Mouse (Mus musculus) pancreas, adult 10 weeks (tissue): ENCODE measurements around the gene Snx29. TPM values are rescaled to one million over a fixed set of nuclear protein-coding genes. Genes with fewer than 3 reads are reported as not detected.

ENCODE experiments used
- polyA plus RNA-seq: library from polyadenylated mRNA; stranded (reverse); fragments of 350-450 nt; fragmentation: Illumina TruSeq; extraction: RNeasy Lipid Tissue Mini Kit (QIAGEN cat#74804); gene quantifications from one replicate; pipeline ENCODE4 v1.2.3, GENCODE M21; 2015; ENCODE audit warnings: low read depth, low replicate concordance; ENCODE audit not compliant: insufficient read depth

Snx29 gene
- 1.1 TPM for polyA plus RNA-seq

DNA sequence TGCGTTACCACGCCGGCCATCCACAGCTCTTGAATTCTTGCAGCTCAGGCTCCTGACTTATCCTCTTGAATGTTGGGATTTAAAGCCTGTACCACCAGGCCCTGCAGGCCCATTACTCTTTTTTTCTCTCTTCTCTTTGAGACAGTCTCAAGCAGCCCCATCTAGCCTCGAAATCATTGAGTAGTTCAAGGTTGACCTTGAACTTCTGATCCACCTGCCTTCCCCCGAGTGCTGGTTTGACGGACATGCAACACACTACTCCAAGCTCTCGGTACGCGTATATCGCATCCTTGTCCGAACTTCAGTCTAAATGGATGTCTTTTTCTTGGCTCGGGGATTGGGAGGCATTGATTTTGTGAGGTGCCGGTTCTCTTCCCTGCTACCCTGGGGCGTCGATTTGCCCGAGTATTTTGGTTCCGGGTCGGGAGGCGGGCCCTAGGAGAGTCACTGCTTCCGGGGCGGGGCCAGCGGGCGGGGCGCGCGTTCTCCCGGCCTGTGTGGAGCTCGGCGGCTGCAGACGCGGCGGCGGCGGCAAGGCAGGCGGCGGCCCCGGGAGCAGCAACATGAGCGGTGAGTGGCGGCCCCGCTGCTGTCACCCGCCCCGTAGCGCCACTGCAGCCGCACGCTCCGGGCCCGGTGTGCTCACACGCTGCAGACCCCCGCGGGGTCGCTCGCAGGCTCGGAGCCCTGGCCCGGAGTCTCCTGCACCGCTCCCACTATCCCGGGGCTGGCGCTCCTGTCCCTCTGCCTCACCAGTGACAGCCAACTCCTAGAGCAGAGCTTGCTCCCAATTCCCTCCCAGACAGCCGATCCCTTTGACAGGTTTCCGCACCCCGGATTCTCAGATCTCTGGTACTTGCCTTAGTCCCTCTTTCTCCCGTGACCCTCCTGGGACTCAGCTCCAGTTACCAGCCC lies at the start of gene Snx29:
Gene Snx29, plus strand, starts transcription at position 500 of the 915 bp plus-strand sequence.

DNA sequence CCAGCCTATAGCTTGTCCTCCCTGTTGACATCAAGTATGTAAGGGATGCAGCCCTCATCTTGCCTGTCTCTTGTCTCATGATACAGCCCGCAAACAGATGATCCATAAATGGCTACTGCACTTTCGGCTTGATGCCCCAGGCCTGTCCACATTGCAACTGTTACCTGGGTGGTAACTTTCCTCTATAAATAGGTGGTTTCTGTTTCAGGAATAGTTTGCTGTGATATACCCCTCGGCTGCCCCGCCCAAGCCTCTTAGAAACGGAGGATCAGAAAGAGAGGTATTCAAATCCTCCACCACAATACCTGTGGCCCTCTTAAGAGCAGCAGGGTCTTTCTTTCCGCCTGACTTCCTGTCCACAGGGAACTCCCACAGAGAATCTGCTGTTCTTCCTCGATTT lies 9.2 kb upstream of the Snx29 start, which contains the start of gene Tnfrsf17:
Gene Tnfrsf17, plus strand, starts transcription at position 301 of the 400 bp plus-strand sequence.

Other genes with a start within 250 kb of the Snx29 start
- gene Txndc11, start 188.3 kb upstream of the Snx29 start, polyA plus RNA-seq, result 28.1 TPM
- gene Zc3h7a, start 146.5 kb upstream of the Snx29 start, polyA plus RNA-seq, result 71.0 TPM
- 17.1 TPM for gene Rsl1d1, start 119.6 kb upstream of the Snx29 start, polyA plus RNA-seq
- gene Gspt1, start 68.6 kb upstream of the Snx29 start, polyA plus RNA-seq, result 21.2 TPM
- gene Tnfrsf17, start 9.1 kb upstream of the Snx29 start, polyA plus RNA-seq, result not detected